Mouse (Mus musculus) heart, adult 10 weeks (tissue): Measurements from ENCODE around the gene Inpp4a. TPM values are rescaled to one million over a fixed set of nuclear protein-coding genes. Genes with fewer than 3 reads are reported as not detected.

Source experiments
- polyA plus RNA-seq: library from polyadenylated mRNA; stranded (reverse); fragments of 350-450 nt; fragmentation: Illumina TruSeq; extraction: RNeasy Lipid Tissue Mini Kit (QIAGEN cat#74804); gene quantifications from one replicate; pipeline ENCODE4 v1.2.3, GENCODE M21; 2014; ENCODE audit warnings: low read depth, low replicate concordance

Gene Inpp4a
- 12.1 TPM for polyA plus RNA-seq

GRCm38 (mm10) chr1:37299540-37300491 lies at the start of gene Inpp4a:
Inpp4a (plus strand) TSS chr1:37299865.

GRCm38 (mm10) chr1:37429366-37430296 lies 130.0 kb downstream of the Inpp4a start, which contains the start of the genes Coa5 and Unc50:
Coa5 (minus strand) TSS chr1:37430103.
Unc50 (plus strand) TSS chr1:37430139.

Other genes with a start within 250 kb of the Inpp4a start
- 3.0 TPM for gene Cnga3, start 85.4 kb upstream of the Inpp4a start, polyA plus RNA-seq
- gene Coa5, start 130.2 kb downstream of the Inpp4a start, polyA plus RNA-seq, result 105 TPM
- 40.5 TPM for gene Unc50, start 130.3 kb downstream of the Inpp4a start, polyA plus RNA-seq
- gene Mgat4a, start 241.2 kb downstream of the Inpp4a start, polyA plus RNA-seq, result 5.8 TPM